Mouse (Mus musculus): ENCODE results near the gene Gm20388. TPM values are rescaled to one million over a fixed set of nuclear protein-coding genes. Genes with fewer than 3 reads are reported as not detected.

The Gm20388 gene
- total and polyA plus RNA-seq, 2 experiments from 2014 or later: 51.3 TPM; not detected in 1

DNA sequence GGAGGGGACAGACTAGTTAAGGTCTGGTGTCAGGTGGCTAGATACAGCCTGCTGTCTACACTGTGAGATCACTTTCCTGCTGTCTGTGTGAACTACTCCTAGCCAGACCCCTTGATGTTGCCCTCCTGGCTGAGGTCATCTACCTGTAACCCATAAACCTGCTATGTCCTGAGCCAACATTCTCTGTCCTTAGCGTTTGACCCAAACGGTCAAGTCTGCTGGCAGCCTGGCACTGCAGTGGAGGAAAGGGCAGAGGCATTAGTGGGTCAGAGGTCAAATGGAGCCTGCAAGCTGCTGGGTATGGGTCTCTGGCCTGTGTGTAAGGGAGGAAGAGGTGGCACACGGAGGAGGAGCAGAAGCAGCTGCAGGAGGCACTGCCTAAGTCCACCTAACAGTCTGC is 4362.2 kb downstream of the Gm20388 start:
- peaks cover 19% of the 10 kb centered on the region; the same call in 1 of the 2 replicates for H3K4me1 ChIP-seq (ENCODE audit: insufficient read depth)
- H3K27ac ChIP-seq (ENCODE audit: low read depth, low read length): no peak overlapping the region
- H3K27me3 ChIP-seq (ENCODE audit: insufficient read depth, low read length): no peaks in the 10 kb centered on the region
- no peak for ATAC-seq
- no peak overlapping the region for H3K4me3 ChIP-seq (ENCODE audit: low read depth, low read length)
- no peaks in the 10 kb centered on the region for H3K36me3 ChIP-seq (ENCODE audit: insufficient read depth)
- no peak for TF ChIP-seq CTCF (IDR thresholded peaks at IDR 0.05; ENCODE audit: low read depth)
- no peaks in the 10 kb centered on the region for H3K9me3 ChIP-seq (ENCODE audit: low read length)
- 74% methylated on average over 3 of the region's 3 CpGs for WGBS
- H3K4me2 ChIP-seq (ENCODE audit: low read depth): no peak overlapping the region
- H3K9ac ChIP-seq: no peak overlapping the region
- DNase-seq: no peak

DNA sequence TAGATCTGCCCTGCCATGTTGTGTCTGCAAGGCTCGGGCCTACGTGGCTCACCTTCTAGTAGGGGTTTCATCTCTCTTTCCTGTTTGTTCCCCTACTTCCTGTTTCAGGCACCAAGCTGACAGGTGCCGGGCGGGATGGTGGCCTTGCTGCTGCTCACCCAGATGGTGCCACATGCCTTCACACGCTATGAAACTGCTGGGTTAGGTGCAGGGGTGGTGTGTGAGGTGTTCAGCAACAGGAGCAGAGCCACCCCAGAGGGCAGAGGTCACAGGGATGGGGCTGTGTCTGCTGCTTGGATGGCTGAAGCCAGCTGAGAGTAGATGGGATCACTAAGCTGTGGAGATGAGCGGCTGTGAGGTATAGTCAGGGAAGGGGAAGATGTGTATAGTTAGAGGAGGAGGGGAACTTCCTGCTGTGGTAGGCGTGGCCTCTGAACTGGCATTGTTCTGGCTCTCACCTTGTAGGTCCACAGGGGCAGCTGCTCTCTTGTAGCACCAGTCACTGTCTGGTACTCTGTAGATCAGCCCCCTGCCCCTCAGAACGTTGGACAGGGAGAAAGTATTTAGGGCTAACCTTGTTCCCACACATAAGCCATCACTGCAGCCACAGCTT is 4363.1 kb downstream of the Gm20388 start:
- no peak overlapping the region for H3K4me2 ChIP-seq (ENCODE audit: low read depth)
- TF ChIP-seq CTCF (IDR thresholded peaks at IDR 0.05; ENCODE audit: low read depth): no peak
- ATAC-seq (no peak), DNase-seq (no peak)
- no peak overlapping the region for H3K4me3 ChIP-seq (ENCODE audit: low read depth, low read length)
- H3K9ac ChIP-seq: no peak overlapping the region
- H3K27me3 ChIP-seq (ENCODE audit: insufficient read depth, low read length): no peaks in the 10 kb centered on the region
- 74% methylated on average over 8 of the region's 8 CpGs for WGBS
- H3K36me3 ChIP-seq (ENCODE audit: insufficient read depth): no peaks in the 10 kb centered on the region
- H3K4me1 ChIP-seq (ENCODE audit: insufficient read depth): peaks cover 19% of the 10 kb centered on the region; the same call in 1 of the 2 replicates
- H3K9me3 ChIP-seq (ENCODE audit: low read length): no peaks in the 10 kb centered on the region
- peak overlapping the region; percentile 54; the same call in 1 of the 2 replicates for H3K27ac ChIP-seq (ENCODE audit: low read depth, low read length)

DNA sequence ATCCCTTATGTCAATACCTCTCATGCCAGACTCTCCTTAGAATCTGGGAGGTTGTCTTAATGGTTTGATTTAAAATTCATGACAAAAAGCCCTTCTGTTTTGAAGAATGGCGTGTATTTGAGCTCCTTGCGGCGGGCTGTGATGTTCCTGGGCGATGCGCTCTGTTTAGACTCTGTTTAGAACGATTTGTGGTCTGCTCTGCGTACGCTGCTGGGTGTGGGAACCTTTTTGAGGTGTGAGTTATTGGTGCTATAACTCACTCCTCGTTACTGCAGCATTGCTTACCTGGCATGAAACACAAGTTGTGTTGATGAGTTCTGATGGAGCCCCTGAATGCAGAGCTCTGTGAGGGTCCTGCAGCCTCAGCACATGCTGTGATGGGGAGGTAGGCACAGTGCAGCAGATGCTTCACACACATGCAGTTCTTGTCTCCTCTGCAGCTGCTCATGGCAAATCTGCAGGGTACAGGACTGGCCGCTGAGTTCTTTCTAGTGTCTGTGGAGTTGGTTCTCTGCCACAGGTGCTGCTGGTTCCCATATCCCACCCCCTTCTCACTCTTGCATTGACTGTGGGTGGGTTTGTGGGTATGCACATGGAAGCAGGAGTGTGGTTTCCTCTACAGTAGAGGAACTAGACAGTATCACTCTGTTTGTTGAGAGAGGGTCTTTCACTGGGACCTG is 4363.9 kb downstream of the Gm20388 start:
- no peaks in the 10 kb centered on the region for H3K9me3 ChIP-seq (ENCODE audit: low read length)
- peak overlapping the region; percentile 54 for H3K27ac ChIP-seq (ENCODE audit: low read depth, low read length)
- H3K4me3 ChIP-seq (ENCODE audit: low read depth, low read length): no peak overlapping the region
- peaks cover 19% of the 10 kb centered on the region; the same call in 1 of the 2 replicates for H3K4me1 ChIP-seq (ENCODE audit: insufficient read depth)
- 42% methylated on average over 10 of the region's 10 CpGs for WGBS
- no peak overlapping the region for H3K9ac ChIP-seq
- DNase-seq (no peak), ATAC-seq (peak; percentile 57)
- no peak for TF ChIP-seq CTCF (IDR thresholded peaks at IDR 0.05; ENCODE audit: low read depth)
- H3K27me3 ChIP-seq (ENCODE audit: insufficient read depth, low read length): no peaks in the 10 kb centered on the region
- no peaks in the 10 kb centered on the region for H3K36me3 ChIP-seq (ENCODE audit: insufficient read depth)
- H3K4me2 ChIP-seq (ENCODE audit: low read depth): no peak overlapping the region

DNA sequence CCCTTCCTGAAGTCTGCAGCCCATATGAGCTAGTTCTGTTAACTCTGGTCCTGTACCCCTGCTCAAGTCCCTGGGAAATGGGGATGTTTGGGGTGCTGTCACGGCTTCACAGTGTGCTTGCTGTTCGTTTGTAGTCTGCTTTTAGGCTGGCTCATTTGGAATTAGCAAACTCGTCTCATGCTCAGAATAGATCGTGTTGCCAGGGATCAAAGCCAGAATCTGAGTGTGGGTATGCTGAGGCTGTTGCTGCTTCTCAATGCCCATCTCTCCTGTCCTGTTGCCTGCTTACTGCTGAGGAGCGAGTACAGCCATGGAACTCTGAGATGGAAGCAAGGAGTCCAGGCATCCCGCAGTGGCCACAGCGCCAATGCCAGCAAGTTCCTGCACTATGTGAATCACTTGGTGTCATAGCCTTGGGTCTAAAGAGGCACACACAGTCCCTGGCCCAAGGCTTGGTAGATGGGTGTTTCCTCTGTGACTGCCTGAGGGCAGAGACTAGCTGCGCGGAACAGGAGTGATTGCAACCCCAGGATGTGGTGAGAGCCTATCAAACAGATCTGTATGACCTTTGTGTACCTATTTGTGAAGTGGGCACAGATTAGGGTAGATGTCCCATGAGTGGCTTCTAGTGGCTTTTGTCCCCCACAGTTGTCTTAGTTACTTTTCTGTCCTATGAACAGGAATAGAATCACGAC is 4364.9 kb downstream of the Gm20388 start:
- Histone ChIP-seq H3K27me3 (ENCODE audit: insufficient read depth, low read length) (no peaks in the 10 kb centered on the region), H3K9ac (no peak overlapping the region), H3K4me1 (ENCODE audit: insufficient read depth) (peaks cover 19% of the 10 kb centered on the region; the same call in 1 of the 2 replicates), H3K4me2 (ENCODE audit: low read depth) (no peak overlapping the region), H3K27ac (ENCODE audit: low read depth, low read length) (0 out of 2 replicates have a peak overlapping the region, but pooled peaks have one; percentile 54), H3K36me3 (ENCODE audit: insufficient read depth) (no peaks in the 10 kb centered on the region), H3K9me3 (ENCODE audit: low read length) (no peaks in the 10 kb centered on the region), H3K4me3 (ENCODE audit: low read depth, low read length) (no peak overlapping the region)
- TF ChIP-seq CTCF (IDR thresholded peaks at IDR 0.05; ENCODE audit: low read depth): no peak
- 69% methylated on average over 10 of the region's 10 CpGs for WGBS
- peak; percentile 46 for ATAC-seq
- DNase-seq: peak; percentile 70

DNA sequence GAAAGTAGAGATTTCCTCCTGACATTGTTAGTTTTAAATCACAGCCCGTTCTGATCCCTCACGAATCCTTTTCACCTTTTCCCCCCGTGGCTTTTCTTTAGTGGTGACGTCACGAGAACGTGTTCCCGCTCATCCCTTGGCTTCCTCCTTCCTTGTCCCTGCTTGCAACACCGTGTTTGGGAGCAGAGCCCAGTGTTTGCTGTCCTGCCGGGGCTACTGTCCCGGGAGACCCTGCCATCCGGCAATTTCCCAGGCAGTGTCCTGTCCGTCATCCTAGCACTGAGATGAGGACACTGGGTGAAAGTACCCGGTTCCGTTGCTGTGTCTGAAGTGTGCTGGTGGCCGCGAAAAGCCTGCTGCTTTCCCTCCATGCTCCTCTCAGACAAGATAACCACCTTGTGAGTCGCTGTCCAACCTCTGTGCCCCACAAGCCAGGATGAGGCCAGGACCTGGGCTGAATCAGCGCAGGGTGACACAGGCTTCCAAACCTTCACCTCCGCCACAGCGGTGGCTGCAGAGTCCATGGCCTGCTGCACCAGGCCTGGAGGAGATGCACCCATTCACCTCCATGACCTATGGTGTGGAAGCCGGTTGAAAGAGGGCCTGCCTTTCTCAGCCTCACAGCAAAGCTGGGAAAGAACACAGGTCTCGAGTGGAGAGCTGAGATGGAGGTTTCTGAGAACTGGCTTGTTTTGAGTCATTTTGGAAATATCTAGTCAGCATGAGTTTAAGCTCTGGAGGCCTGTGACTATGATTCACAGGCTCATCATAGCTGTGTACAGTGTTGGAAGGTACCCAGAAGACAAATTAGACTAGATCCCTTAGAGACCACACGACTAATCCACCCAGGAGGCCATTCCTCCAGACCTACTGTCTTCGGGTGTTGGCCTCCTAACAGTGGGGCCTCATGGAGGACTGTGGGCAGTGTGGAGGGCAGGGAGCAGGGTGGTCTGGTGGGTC is 4367.6 kb downstream of the Gm20388 start:
- H3K4me3 ChIP-seq (ENCODE audit: low read depth, low read length): no peak overlapping the region
- no peak overlapping the region for H3K4me2 ChIP-seq (ENCODE audit: low read depth)
- no peaks in the 10 kb centered on the region for H3K9me3 ChIP-seq (ENCODE audit: low read length)
- no peak for DNase-seq
- no peaks in the 10 kb centered on the region for H3K27me3 ChIP-seq (ENCODE audit: insufficient read depth, low read length)
- no peaks in the 10 kb centered on the region for H3K36me3 ChIP-seq (ENCODE audit: insufficient read depth)
- no peak for ATAC-seq
- WGBS: 65% methylated on average over 24 of the region's 24 CpGs
- no peak for TF ChIP-seq CTCF (IDR thresholded peaks at IDR 0.05; ENCODE audit: low read depth)
- peaks cover 23% of the 10 kb centered on the region for H3K4me1 ChIP-seq (ENCODE audit: insufficient read depth)
- H3K9ac ChIP-seq: no peak overlapping the region
- no peak overlapping the region for H3K27ac ChIP-seq (ENCODE audit: low read depth, low read length)

DNA sequence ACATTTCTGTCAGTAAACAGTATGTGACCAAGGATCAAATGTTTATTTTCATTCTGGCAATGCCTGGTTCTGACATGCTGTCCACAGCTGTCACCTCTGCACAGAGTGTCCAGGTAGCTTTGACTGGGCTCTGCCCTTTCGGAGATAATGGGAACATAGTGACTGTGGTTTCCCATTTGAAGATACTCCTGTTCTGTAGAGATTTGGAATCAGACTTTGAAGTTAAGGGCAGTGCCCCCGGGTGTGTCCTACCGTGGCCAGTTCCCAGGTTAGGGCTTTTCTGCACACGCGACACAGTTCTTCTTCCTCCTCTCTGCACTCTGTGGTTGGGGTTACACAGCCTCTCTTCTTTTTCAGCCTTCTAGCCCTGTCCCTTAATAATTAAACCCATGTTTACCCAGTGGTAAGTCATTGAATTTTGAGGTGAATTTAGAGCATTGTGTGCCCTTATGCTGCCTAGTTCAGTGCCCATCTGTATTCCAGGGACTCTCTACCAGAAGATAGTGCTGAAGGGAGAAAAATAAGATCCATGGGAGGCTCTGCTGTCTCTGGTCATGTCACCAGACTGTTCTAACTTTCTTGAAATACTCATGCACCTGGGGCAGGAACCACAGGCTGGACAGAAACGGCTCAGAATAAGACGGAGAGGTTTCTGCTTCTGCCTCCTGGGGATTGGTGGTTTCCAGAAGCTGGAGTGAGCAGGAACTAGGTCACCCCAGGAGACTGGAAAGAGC is 4368.5 kb downstream of the Gm20388 start:
- no peak for ATAC-seq
- H3K4me1 ChIP-seq (ENCODE audit: insufficient read depth): peaks cover 27% of the 10 kb centered on the region
- WGBS: 89% methylated on average over 7 of the region's 7 CpGs

More for the DNA sequence above, 4368.5 kb downstream of the Gm20388 start:
- Histone ChIP-seq H3K9ac (no peak overlapping the region), H3K4me2 (ENCODE audit: low read depth) (no peak overlapping the region), H3K9me3 (ENCODE audit: low read length) (no peaks in the 10 kb centered on the region), H3K27ac (ENCODE audit: low read depth, low read length) (no peak overlapping the region), H3K27me3 (ENCODE audit: insufficient read depth, low read length) (no peaks in the 10 kb centered on the region), H3K36me3 (ENCODE audit: insufficient read depth) (no peaks in the 10 kb centered on the region), H3K4me3 (ENCODE audit: low read depth, low read length) (no peak overlapping the region)
- DNase-seq: no peak
- no peak for TF ChIP-seq CTCF (IDR thresholded peaks at IDR 0.05; ENCODE audit: low read depth)

Data from forebrain, postnatal 0 days (tissue).